Mouse (Mus musculus) T-helper 17 cell (primary cell): Measurements from ENCODE around the gene 1700012B09Rik.

ENCODE experiments used
- in situ Hi-C, 2 experiments: fragments of 300-600 bp; cut with MboI, MseI; formaldehyde crosslinking; loops; 1 replicate in 1 of 2; 2 replicates in 1 of 2; pipeline ENCODE4 v1.15.1; 2025; ENCODE audit warnings: high pct_unique_total_duplicates in 2 of 2

The 1700012B09Rik gene

GRCm38 (mm10) chr9:14770803-14771471 is at the start of gene 1700012B09Rik:
TSS of gene 1700012B09Rik (minus strand) at chr9:14771030.
- in situ Hi-C loops, result loop anchor here (5.0 to 25.0 kb wide), 3 partner anchors 246 to 941 kb away; partner anchors contain the start of gene Slc36a4 (in 1 of the 2)

- in situ Hi-C loops, result no loop called here
Observed at GRCm38 (mm10) chr9:14810111-14810510, 39.3 kb upstream of the 1700012B09Rik start.

- in situ Hi-C loops, result no loop called here
Observed at GRCm38 (mm10) chr9:14806786-14807185, 36.0 kb upstream of the 1700012B09Rik start.

- in situ Hi-C loops, result no loop called here
Observed at GRCm38 (mm10) chr9:14805714-14806113, 34.9 kb upstream of the 1700012B09Rik start.

GRCm38 (mm10) chr9:14787356-14787755 is 16.5 kb upstream of the 1700012B09Rik start:
- in situ Hi-C loops, result loop anchor here in 1 of 2 experiments (25.0 kb wide), 1 partner anchor 925 kb away; the partner anchor contains the start of gene Slc36a4

DNA sequence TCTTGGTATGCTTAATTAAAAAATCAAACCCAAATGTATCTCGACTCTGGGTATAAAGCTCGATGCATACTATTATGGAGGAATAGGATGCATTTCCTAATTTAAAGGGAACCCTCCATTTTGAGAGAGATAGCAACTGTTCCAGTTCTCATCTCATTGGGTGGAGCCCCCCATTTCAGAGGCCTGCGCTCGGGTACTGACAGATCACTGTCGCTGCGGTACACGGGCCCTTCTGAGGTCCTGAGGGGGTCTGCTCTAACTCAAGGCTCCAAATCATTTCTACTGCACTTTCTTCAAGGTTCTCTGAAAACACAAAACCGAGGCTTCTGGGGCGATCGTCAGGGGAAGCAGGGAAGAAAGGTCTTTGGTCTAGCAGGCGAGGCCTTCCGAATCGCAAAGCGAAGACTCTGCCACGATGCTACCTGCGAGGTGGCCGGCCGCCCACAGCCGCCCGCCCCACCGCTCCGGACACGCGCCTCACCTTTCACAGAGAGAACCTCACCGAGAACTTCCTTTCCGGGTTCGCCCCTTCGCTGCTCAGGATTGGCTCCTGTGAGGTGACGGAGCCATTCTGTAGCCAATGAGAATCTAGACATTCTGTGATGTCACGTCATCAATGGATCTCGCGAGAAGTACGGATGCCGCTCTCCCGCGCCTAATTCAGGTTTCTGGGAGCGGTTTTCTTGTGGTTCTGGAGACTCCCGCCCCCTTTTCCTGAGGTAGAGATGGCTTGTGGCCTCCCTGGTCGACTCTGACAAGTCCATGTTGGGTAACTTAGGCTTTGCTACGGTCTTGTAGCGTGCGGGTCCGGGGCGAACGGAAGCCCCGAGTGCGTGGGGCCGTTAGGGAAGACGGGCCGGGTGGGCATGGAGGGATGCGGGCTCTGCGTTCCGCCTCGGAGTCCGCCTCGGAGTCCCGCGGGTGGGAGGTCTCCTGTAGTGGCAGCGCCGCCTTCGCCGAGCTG is 13.5 kb upstream of the 1700012B09Rik start, which contains the start of the genes Mre11a and Ankrd49:
TSS of gene Mre11a (plus strand) at position 616 of the 964 bp plus-strand sequence.
TSS of gene Ankrd49 (minus strand) at position 818 of the 964 bp plus-strand sequence.
- in situ Hi-C loops, result loop anchor here in 1 of 2 experiments (25.0 kb wide), 1 partner anchor 928 kb away; the partner anchor contains the start of gene Slc36a4

DNA sequence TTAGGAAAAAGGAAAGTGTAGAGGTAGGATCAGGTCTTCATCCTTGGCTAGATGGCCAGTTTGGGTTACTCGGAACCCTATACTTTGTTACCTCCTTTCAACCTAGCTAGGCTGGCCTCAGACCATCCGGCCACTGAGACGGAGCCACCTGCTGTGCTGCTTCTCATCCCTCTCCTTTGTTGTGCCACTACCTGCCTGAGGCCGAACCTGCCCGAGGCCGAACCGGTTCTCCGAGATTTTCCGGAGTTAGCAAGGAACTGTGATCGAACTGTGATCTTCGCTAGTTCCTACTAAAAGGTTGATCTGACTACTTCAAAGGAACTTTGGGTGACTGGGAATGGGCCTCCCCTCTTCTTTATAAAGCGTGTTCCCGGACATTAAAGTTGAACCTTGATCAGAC is 7.5 kb upstream of the 1700012B09Rik start:
- in situ Hi-C loops, result loop anchor here in 1 of 2 experiments (25.0 kb wide), 1 partner anchor 934 kb away; the partner anchor contains the start of gene Slc36a4

DNA sequence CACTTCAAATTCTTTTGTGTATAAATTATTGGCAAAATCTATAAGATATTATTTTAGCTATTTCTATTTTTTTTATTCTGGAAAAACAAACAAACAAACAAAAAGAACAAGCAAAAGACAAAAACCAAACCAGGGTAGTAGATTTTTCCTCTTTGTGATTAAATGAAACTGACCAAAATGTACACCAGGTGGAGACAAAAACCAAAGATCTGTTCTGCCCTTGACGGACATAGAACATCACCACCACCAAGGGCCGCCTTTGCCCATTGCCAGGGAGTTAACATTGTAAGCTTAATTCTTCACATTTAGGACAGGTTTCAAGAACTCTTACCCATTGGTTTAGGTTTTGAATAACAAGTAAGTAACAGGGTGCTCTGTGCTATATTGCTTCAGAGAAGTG is 3.0 kb upstream of the 1700012B09Rik start:
- in situ Hi-C loops, result loop anchor here (5.0 to 25.0 kb wide), 3 partner anchors 243 to 938 kb away; partner anchors contain the start of gene Slc36a4 (in 1 of the 2)

DNA sequence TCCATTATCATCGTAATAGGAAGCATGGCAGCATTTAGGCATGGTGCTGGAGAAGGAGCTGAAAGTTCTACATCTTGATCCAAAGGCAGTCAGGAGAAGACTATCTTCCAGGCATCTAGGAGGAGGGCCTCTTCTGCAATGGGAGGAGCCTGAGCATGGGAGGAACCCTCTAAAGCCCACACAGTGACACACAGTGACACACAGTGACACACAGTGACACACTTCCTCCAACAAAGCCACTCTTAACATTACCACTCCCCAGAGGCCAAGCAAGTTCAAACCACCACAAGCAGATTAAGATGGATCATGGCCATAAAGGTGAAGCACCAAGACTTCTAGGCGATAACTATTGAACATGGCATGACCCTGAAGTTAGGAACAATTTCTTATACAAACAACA is 1.2 kb upstream of the 1700012B09Rik start:
- in situ Hi-C loops, result loop anchor here (5.0 to 25.0 kb wide), 3 partner anchors 245 to 940 kb away; partner anchors contain the start of gene Slc36a4 (in 1 of the 2)

DNA sequence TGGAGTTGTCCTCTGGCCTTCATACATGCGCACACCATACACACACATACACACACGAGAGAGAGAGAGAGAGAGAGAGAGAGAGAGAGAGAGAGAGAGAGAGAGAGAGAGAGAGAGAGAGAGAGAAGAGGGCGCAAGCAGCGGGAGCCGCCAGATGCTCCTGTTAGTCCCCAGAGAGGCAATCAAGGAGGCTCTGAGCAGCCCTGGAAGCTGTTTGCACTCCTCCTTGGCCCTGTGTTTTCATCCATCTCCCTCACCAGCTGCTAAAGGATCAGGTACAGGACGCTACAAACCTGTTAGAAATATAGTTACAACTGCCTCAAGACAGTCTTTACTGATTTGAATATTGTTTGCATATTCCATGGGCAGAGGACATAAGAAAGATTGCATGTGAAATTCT is 1.0 kb downstream of the 1700012B09Rik start:
- in situ Hi-C loops, result loop anchor here (5.0 to 25.0 kb wide), 3 partner anchors 247 to 942 kb away; partner anchors contain the start of gene Slc36a4 (in 1 of the 2)

DNA sequence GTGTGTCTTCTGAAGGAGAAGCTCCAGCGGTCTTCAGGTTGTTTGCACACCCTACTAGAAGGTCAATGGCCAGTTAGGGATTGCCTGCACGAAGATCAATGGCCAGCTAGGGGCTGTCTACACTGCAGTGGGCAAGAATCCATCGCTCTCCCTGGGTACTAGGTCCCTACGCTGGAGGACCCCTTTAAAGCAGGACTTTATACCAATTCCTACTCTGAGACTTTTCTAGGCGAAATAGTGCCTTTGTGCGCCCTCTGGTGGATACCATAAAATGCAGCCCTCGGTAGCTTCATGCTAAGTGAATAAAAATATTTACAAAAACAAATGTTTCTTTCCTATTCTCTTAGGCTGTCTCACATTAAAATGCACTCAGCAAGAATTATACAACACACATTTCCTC is 6.1 kb downstream of the 1700012B09Rik start:
- in situ Hi-C loops, result loop anchor here (5.0 to 25.0 kb wide), 2 partner anchors 62 to 948 kb away; partner anchors contain the start of gene Slc36a4 (in 1 of the 2)

DNA sequence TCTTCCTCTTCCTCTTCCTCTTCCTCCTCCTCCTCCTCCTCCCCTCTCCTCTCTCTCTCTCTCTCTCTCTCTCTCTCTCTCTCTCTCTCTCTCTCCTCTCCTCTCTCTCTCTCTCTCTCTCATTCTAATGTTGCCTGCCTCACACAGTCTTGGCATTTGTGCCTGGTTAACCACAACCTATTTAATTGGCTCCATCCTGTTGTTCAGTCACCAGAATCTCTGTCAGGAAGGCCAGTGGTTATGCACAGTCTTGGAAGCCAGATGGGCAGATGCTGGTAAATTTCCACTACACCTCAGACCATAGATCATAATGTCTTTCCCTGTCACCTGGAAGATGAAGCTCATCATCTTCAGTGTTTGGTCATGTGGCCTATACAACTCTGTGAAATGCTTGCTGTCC is 11.6 kb downstream of the 1700012B09Rik start:
- in situ Hi-C loops, result loop anchor here in 1 of 2 experiments (25.0 kb wide), 1 partner anchor 953 kb away; the partner anchor contains the start of gene Slc36a4

- in situ Hi-C loops, result loop anchor here in 1 of 2 experiments (25.0 kb wide), 1 partner anchor 954 kb away; the partner anchor contains the start of gene Slc36a4
Observed at GRCm38 (mm10) chr9:14758590-14758989, 12.2 kb downstream of the 1700012B09Rik start.

DNA sequence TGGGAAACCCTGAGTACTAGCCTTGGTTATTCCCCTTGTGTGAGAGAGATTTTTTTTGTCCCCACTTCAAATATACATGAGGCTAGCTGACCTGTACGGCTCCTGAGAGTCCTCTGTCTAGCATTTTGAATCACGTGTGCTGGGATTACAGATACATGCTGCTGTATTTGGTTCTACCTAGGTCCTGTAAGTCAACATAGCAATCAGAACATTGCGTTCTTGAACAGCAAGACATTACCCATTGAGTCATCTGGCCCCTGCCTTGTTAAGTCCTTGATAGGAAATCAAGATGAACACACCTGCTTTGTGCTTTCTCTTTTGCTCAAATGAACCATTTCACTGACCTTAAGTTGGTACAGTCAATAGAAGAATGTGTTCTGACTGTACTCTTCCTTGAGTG is 16.4 kb downstream of the 1700012B09Rik start:
- in situ Hi-C loops, result loop anchor here in 1 of 2 experiments (5.0 to 25.0 kb wide), 2 partner anchors 958 to 1087 kb away; partner anchors contain the start of gene Slc36a4

- in situ Hi-C loops, result loop anchor here in 1 of 2 experiments (5.0 to 25.0 kb wide), 2 partner anchors 958 to 1087 kb away; partner anchors contain the start of gene Slc36a4
Observed at GRCm38 (mm10) chr9:14753947-14754346, 16.9 kb downstream of the 1700012B09Rik start.

GRCm38 (mm10) chr9:14752001-14752522 is 18.8 kb downstream of the 1700012B09Rik start, which contains the start of gene Fut4:
TSS of gene Fut4 (minus strand) at chr9:14752393.
- in situ Hi-C loops, result loop anchor here in 1 of 2 experiments (5.0 to 25.0 kb wide), 2 partner anchors 960 to 1085 kb away; partner anchors contain the start of gene Slc36a4

GRCm38 (mm10) chr9:14751503-14752000 is 19.3 kb downstream of the 1700012B09Rik start:
- in situ Hi-C loops, result loop anchor here in 1 of 2 experiments (5.0 to 25.0 kb wide), 2 partner anchors 961 to 1084 kb away; partner anchors contain the start of gene Slc36a4

GRCm38 (mm10) chr9:14750901-14751502 is 19.8 kb downstream of the 1700012B09Rik start:
- in situ Hi-C loops, result loop anchor here in 1 of 2 experiments (5.0 to 25.0 kb wide), 2 partner anchors 961 to 1084 kb away; partner anchors contain the start of gene Slc36a4
